In the genomic region with DNA sequence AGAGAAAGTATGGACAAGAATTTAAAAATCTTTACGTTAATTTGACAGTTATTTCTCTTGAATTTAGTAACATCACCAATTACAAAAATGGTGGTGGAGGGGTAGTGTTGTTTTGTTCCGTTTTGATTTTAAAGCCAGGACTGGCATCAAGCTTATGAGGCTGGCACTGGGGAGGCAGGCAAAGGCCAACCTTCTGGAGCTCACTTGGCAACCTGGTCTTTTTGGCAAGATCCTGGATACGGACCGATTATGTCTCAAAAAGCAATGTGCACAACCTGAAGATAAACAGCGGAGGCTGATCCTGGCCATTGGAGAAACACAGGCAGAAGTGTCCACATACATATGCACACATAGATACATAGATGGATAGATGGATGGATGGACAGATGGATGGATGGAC, we compare ENCODE assay signal across 13 mouse cellular contexts. TPM values are rescaled to one million over a fixed set of nuclear protein-coding genes. Genes with fewer than 3 reads are reported as not detected.
DNase-seq lines count a peak whose midpoint lies in the region; ATAC-seq lines count a peak whose summit lies in the region.
"Had no signal": no experiment of that assay in that cellular context is flagged by ENCODE, and none has a peak within 500 bp of the region (broad histone marks: within the 10 kb centered on the region; RNA-seq: fewer than 3 reads in every experiment).

No protein-coding gene starts in this region.

- no peak for DNase-seq in forebrain, embryonic 11.5 days (ENCODE audit: low spot score)
- peak; percentile 11 to 41 for DNase-seq in kidney, postnatal 25 days
- DNase-seq in brain, adult 2 months (ENCODE audit: low read depth, low spot score), result peak; percentile 92
- peak; percentile 22 for DNase-seq in gastrocnemius, postnatal 10 days
- no peak for DNase-seq in embryo, embryonic 11 days
- DNase-seq: right cerebral cortex, postnatal 14 days had no signal

- H3K4me2 ChIP-seq in forebrain, embryonic 15.5 days (replicated peaks), result 0 out of 2 replicates have a peak overlapping the region, but pooled peaks have one; percentile 10
- no peak overlapping the region for H3K4me2 ChIP-seq in forebrain, embryonic 11.5 days (ENCODE audit: low read depth, low read length, severe bottlenecking)
- no peak overlapping the region for H3K4me2 ChIP-seq in kidney, embryonic 16.5 days (replicated peaks; ENCODE audit: low read depth, low read length)
- no peak overlapping the region for H3K4me2 ChIP-seq in intestine, embryonic 15.5 days (replicated peaks)
- H3K4me2 ChIP-seq: liver, embryonic 15.5 days; neural tube, embryonic 15.5 days had no signal

- H3K4me1 ChIP-seq in forebrain, embryonic 15.5 days, result peaks cover 44% of the 10 kb centered on the region
- no peaks in the 10 kb centered on the region for H3K4me1 ChIP-seq in forebrain, embryonic 11.5 days (replicated peaks; ENCODE audit: control insufficient read depth, insufficient read depth, low read length)
- H3K4me1 ChIP-seq in kidney, embryonic 16.5 days (ENCODE audit: insufficient read depth, low read length), result peaks cover 28% of the 10 kb centered on the region
- H3K4me1 ChIP-seq in intestine, embryonic 15.5 days (replicated peaks), result 0 out of 2 replicates have a peak, but pooled peaks cover 3% of the 10 kb centered on the region

- H3K36me3 ChIP-seq in forebrain, embryonic 15.5 days, result peaks cover 38% of the 10 kb centered on the region
- H3K36me3 ChIP-seq in forebrain, embryonic 11.5 days (ENCODE audit: control insufficient read depth, insufficient read depth, low read length), result peaks cover 3% of the 10 kb centered on the region; the same call in 1 of the 2 replicates
- H3K36me3 ChIP-seq in kidney, embryonic 16.5 days (ENCODE audit: insufficient read depth, low read length), result peaks cover 37% of the 10 kb centered on the region
- H3K36me3 ChIP-seq in intestine, embryonic 15.5 days, result peaks cover 17% of the 10 kb centered on the region

- H3K27ac ChIP-seq in forebrain, embryonic 15.5 days (replicated peaks), result 0 out of 2 replicates have a peak overlapping the region, but pooled peaks have one; percentile 4
- H3K27ac ChIP-seq in forebrain, embryonic 11.5 days (ENCODE audit: low read depth, low read length), result no peak overlapping the region
- no peak overlapping the region for H3K27ac ChIP-seq in kidney, embryonic 16.5 days (ENCODE audit: low read length)
- no peak overlapping the region for H3K27ac ChIP-seq in intestine, embryonic 15.5 days
- H3K27ac ChIP-seq: hindbrain, embryonic 10.5 days; liver, embryonic 15.5 days; midbrain, embryonic 10.5 days; neural tube, embryonic 15.5 days had no signal

- 69% methylated on average over 5 of the region's 5 CpGs for WGBS in forebrain, embryonic 15.5 days
- 97% methylated on average over 5 of the region's 5 CpGs for WGBS in forebrain, embryonic 11.5 days
- WGBS in kidney, embryonic 16.5 days, result 88% methylated on average over 5 of the region's 5 CpGs
- 96% methylated on average over 5 of the region's 5 CpGs for WGBS in intestine, embryonic 15.5 days

- H3K27me3 ChIP-seq in forebrain, embryonic 15.5 days, result no peaks in the 10 kb centered on the region
- H3K27me3 ChIP-seq in forebrain, embryonic 11.5 days (ENCODE audit: control insufficient read depth, insufficient read depth, low read length), result no peaks in the 10 kb centered on the region
- no peaks in the 10 kb centered on the region for H3K27me3 ChIP-seq in kidney, embryonic 16.5 days (ENCODE audit: insufficient read depth, low read length)
- H3K27me3 ChIP-seq in intestine, embryonic 15.5 days (replicated peaks), result no peaks in the 10 kb centered on the region
- H3K27me3 ChIP-seq: liver, embryonic 15.5 days; neural tube, embryonic 15.5 days had no signal

- H3K9me3 ChIP-seq in forebrain, embryonic 15.5 days, result no peaks in the 10 kb centered on the region
- no peaks in the 10 kb centered on the region for H3K9me3 ChIP-seq in forebrain, embryonic 11.5 days (ENCODE audit: control insufficient read depth, low read length)
- no peaks in the 10 kb centered on the region for H3K9me3 ChIP-seq in kidney, embryonic 16.5 days (ENCODE audit: low read length)
- H3K9me3 ChIP-seq in intestine, embryonic 15.5 days, result no peaks in the 10 kb centered on the region
- H3K9me3 ChIP-seq: hindbrain, embryonic 10.5 days; liver, embryonic 15.5 days; midbrain, embryonic 10.5 days; neural tube, embryonic 15.5 days had no signal

- ATAC-seq in forebrain, embryonic 15.5 days (replicated peaks), result no peak
- no peak for ATAC-seq in forebrain, embryonic 11.5 days (replicated peaks; ENCODE audit: low FRiP score)
- no peak for ATAC-seq in kidney, embryonic 16.5 days (ENCODE audit: low FRiP score, low TSS enrichment)
- no peak for ATAC-seq in intestine, embryonic 15.5 days

- H3K4me3 ChIP-seq in forebrain, embryonic 15.5 days, result no peak overlapping the region
- H3K4me3 ChIP-seq in forebrain, embryonic 11.5 days (ENCODE audit: low read depth, low read length), result no peak overlapping the region
- H3K4me3 ChIP-seq in kidney, embryonic 16.5 days (ENCODE audit: low read length), result no peak overlapping the region
- H3K4me3 ChIP-seq in intestine, embryonic 15.5 days (replicated peaks), result no peak overlapping the region
- H3K4me3 ChIP-seq: hindbrain, embryonic 10.5 days; liver, embryonic 15.5 days; neural tube, embryonic 15.5 days had no signal

- no peak overlapping the region for H3K9ac ChIP-seq in forebrain, embryonic 15.5 days (replicated peaks)
- no peak overlapping the region for H3K9ac ChIP-seq in forebrain, embryonic 11.5 days (ENCODE audit: low read length)
- H3K9ac ChIP-seq in kidney, embryonic 16.5 days (replicated peaks; ENCODE audit: low read length), result no peak overlapping the region
- H3K9ac ChIP-seq in intestine, embryonic 15.5 days, result no peak overlapping the region
- H3K9ac ChIP-seq: liver, embryonic 15.5 days; neural tube, embryonic 15.5 days had no signal

RNA-seq across cellular contexts. Expression of a gene that starts 2.0 kb away (rescaled TPM):
- 26.4 and 26.9 TPM in 2 replicates for polyA plus RNA-seq in forebrain, embryonic 15.5 days (2015; fragmentation: Nextera tagmentation; extraction: Ambion mirVana)
- polyA plus RNA-seq in forebrain, embryonic 11.5 days (2014; fragmentation: Nextera tagmentation; extraction: Ambion mirVana), result 45.7 and 46.3 TPM in 2 replicates
- 39.1 and 39.3 TPM in 2 replicates for polyA plus RNA-seq in kidney, embryonic 16.5 days (2015; fragmentation: Nextera tagmentation; extraction: Ambion mirVana)
- 10 to 100 TPM; 29.3 to 35.7 TPM for total RNA-seq in gastrocnemius, postnatal 10 days (2021)
- 27.8 and 29.8 TPM in 2 replicates for polyA plus RNA-seq in intestine, embryonic 15.5 days (2015; fragmentation: Nextera tagmentation; extraction: Ambion mirVana)

RNA-seq across cellular contexts. Expression of a gene that starts 2.7 kb away (rescaled TPM):
- 748 and 755 TPM in 2 replicates for polyA plus RNA-seq in forebrain, embryonic 15.5 days (2015; fragmentation: Nextera tagmentation; extraction: Ambion mirVana)
- 744 and 785 TPM in 2 replicates for polyA plus RNA-seq in forebrain, embryonic 11.5 days (2014; fragmentation: Nextera tagmentation; extraction: Ambion mirVana)
- polyA plus RNA-seq in kidney, embryonic 16.5 days (2015; fragmentation: Nextera tagmentation; extraction: Ambion mirVana), result 992 and 993 TPM in 2 replicates
- 1,000 to 10,000 TPM in 1 of 2 experiments, 100 to 1,000 TPM in 1; 958 to 1,126 TPM for total RNA-seq in gastrocnemius, postnatal 10 days (2021)
- polyA plus RNA-seq in intestine, embryonic 15.5 days (2015; fragmentation: Nextera tagmentation; extraction: Ambion mirVana), result 1,058 and 1,111 TPM in 2 replicates

RNA-seq across cellular contexts. Expression of a gene that starts 58.8 kb away (rescaled TPM):
- polyA plus RNA-seq in forebrain, embryonic 15.5 days (2015; fragmentation: Nextera tagmentation; extraction: Ambion mirVana), result 16.7 and 18.4 TPM in 2 replicates
- polyA plus RNA-seq in forebrain, embryonic 11.5 days (2014; fragmentation: Nextera tagmentation; extraction: Ambion mirVana), result 51.5 and 54.0 TPM in 2 replicates
- 4.5 and 5.2 TPM in 2 replicates for polyA plus RNA-seq in kidney, embryonic 16.5 days (2015; fragmentation: Nextera tagmentation; extraction: Ambion mirVana)
- 10 to 100 TPM; 24.3 to 25.4 TPM for total RNA-seq in gastrocnemius, postnatal 10 days (2021)
- 5.4 and 5.6 TPM in 2 replicates for polyA plus RNA-seq in intestine, embryonic 15.5 days (2015; fragmentation: Nextera tagmentation; extraction: Ambion mirVana)

Comparison
In these comparisons a context has a peak if more than half of its experiments do, and no peak if none do; other contexts are left out.
1. DNase-seq: peak in kidney, postnatal 25 days (2 of 2), brain, adult 2 months (single experiment) and gastrocnemius, postnatal 10 days (single experiment); none in forebrain, embryonic 11.5 days (single experiment) and embryo, embryonic 11 days (single experiment).